Mouse (Mus musculus): ENCODE results near the gene Cyp4a30b.

- TF ChIP-seq CTCF (IDR thresholded peaks at IDR 0.05) (no peak), EP300 (IDR thresholded peaks at IDR 0.05) (no peak)
Measured at GRCm38 (mm10) chr4:115452304-115452703, at the start of gene Cyp4a30b.
